Mouse (Mus musculus): ENCODE data around the gene Gm4491.

Gm4491 gene

GRCm38 (mm10) chr14:57115823-57116544, at the start of gene Gm4491:
Gm4491 (minus strand) TSS chr14:57115883.
- DNase-seq (ENCODE audit: low read depth, low spot score): peak; percentile 29

GRCm38 (mm10) chr14:57161833-57162232, 46.1 kb upstream of the Gm4491 start:
- peak; percentile 24 for DNase-seq (ENCODE audit: low read depth, low spot score)

- peak; percentile 57 for DNase-seq (ENCODE audit: low read depth, low spot score)
These were observed 45.5 kb upstream of the Gm4491 start for GRCm38 (mm10) chr14:57161201-57161600.

GRCm38 (mm10) chr14:57154916-57155315, 39.2 kb upstream of the Gm4491 start:
- no peak for DNase-seq (ENCODE audit: low read depth, low spot score)

GRCm38 (mm10) chr14:57145741-57146140, 30.1 kb upstream of the Gm4491 start:
- peak; percentile 15 for DNase-seq (ENCODE audit: low read depth, low spot score)

GRCm38 (mm10) chr14:57135265-57135664, 19.6 kb upstream of the Gm4491 start:
- DNase-seq (ENCODE audit: low read depth, low spot score): no peak

- DNase-seq (ENCODE audit: low read depth, low spot score): peak; percentile 10
These were observed 17.5 kb upstream of the Gm4491 start, which contains the start of gene Gjb6 for GRCm38 (mm10) chr14:57133161-57133661. Gjb6 (minus strand) TSS chr14:57133611.

- no peak for DNase-seq (ENCODE audit: low read depth, low spot score)
These were observed 11.7 kb upstream of the Gm4491 start for GRCm38 (mm10) chr14:57127383-57127782.

GRCm38 (mm10) chr14:57122295-57122694, 6.6 kb upstream of the Gm4491 start:
- DNase-seq (ENCODE audit: low read depth, low spot score): no peak

- DNase-seq (ENCODE audit: low read depth, low spot score): peak; percentile 68
These were observed 6.5 kb downstream of the Gm4491 start for GRCm38 (mm10) chr14:57109194-57109593.

- no peak for DNase-seq (ENCODE audit: low read depth, low spot score)
These were observed 7.8 kb downstream of the Gm4491 start for GRCm38 (mm10) chr14:57107916-57108315.

- no peak for DNase-seq (ENCODE audit: low read depth, low spot score)
These were observed 8.6 kb downstream of the Gm4491 start for GRCm38 (mm10) chr14:57107091-57107490.

- DNase-seq (ENCODE audit: low read depth, low spot score): no peak
These were observed 10.0 kb downstream of the Gm4491 start for GRCm38 (mm10) chr14:57105721-57106120.

GRCm38 (mm10) chr14:57105111-57105510, 10.6 kb downstream of the Gm4491 start:
- DNase-seq (ENCODE audit: low read depth, low spot score): no peak

GRCm38 (mm10) chr14:57104106-57105023, 11.3 kb downstream of the Gm4491 start, which contains the start of gene Gjb2:
Gjb2 (minus strand) TSS chr14:57104702.
- peak; percentile 16 for DNase-seq (ENCODE audit: low read depth, low spot score)

- DNase-seq (ENCODE audit: low read depth, low spot score): peak; percentile 6
These were observed 12.0 kb downstream of the Gm4491 start for GRCm38 (mm10) chr14:57103711-57104105.

GRCm38 (mm10) chr14:57103121-57103520, 12.6 kb downstream of the Gm4491 start:
- no peak for DNase-seq (ENCODE audit: low read depth, low spot score)

- no peak for DNase-seq (ENCODE audit: low read depth, low spot score)
These were observed 14.1 kb downstream of the Gm4491 start for GRCm38 (mm10) chr14:57101623-57102022.

GRCm38 (mm10) chr14:57095855-57096254, 19.8 kb downstream of the Gm4491 start:
- no peak for DNase-seq (ENCODE audit: low read depth, low spot score)

GRCm38 (mm10) chr14:57093029-57093428, 22.7 kb downstream of the Gm4491 start:
- peak; percentile 77 for DNase-seq (ENCODE audit: low read depth, low spot score)

- no peak for DNase-seq (ENCODE audit: low read depth, low spot score)
These were observed 25.7 kb downstream of the Gm4491 start for GRCm38 (mm10) chr14:57090001-57090400.

GRCm38 (mm10) chr14:57089107-57089506, 26.6 kb downstream of the Gm4491 start:
- DNase-seq (ENCODE audit: low read depth, low spot score): no peak
